Mouse (Mus musculus) E14TG2a.4 (cell line): ENCODE measurements at regions not wholly inside any gene's neighbourhood (a gene's known extent, or its start where the extent isn't known, plus 50 kb on each side); places are given as distances from the start of the nearest gene placed in this dataset.

Source experiments
- CTCF ChIP-seq: conservative IDR thresholded peaks from 2 replicates; pipeline ENCODE4 v1.5.1; 2014; ENCODE audit warnings: low read length
- POU5F1 ChIP-seq: IDR thresholded peaks from 2 replicates; pipeline ENCODE4 v1.6.1; 2014; ENCODE audit warnings: low read length, borderline replicate concordance

DNA sequence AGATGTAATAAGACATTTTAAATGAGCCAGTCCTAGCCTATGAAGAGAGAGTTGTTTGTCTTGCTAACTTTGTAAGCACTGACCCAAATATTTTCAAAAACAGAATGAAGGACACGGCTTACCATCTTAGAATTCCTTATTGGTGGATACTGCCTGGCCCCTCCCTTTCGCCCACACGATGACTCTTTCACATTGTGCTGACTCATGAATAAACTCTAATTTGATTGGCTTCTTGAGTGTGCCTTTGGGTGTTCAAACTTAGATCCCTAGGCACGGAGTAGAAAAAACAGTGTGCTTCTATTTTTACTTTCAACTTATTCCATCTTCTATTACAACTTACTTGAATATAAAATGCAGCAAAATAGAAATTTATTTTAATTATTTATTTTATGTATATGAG lies 68.4 kb upstream of the Abca12 start:
- TF ChIP-seq CTCF (no peak), POU5F1 (no peak)
